Mouse (Mus musculus) liver, adult 2 months (tissue): Measurements from ENCODE around the gene Cbr1. TPM values are rescaled to one million over a fixed set of nuclear protein-coding genes. Genes with fewer than 3 reads are reported as not detected.

Experiments used
- DNase-seq: peaks from one replicate; pipeline ENCODE4 v3.0.0-alpha.2; 2011; ENCODE audit warnings: low read depth, low spot score; ENCODE audit errors: extremely low read depth
- H3K27ac ChIP-seq: fragments of 200-500 bp; replicated peaks from 2 replicates; pipeline ENCODE4 v1.5.1; 2012; ENCODE audit warnings: low read depth, mild to moderate bottlenecking, control low read depth, inconsistent platforms, low read length; ENCODE audit not compliant: insufficient read depth
- H3K27me3 ChIP-seq: fragments of 200-500 bp; 2 replicates; pipeline ENCODE4 v1.6.1; 2012; ENCODE audit warnings: mild to moderate bottlenecking, moderate library complexity, low read length, inconsistent platforms; ENCODE audit not compliant: control insufficient read depth, insufficient read depth
- H3K36me3 ChIP-seq: fragments of 200-500 bp; 2 replicates; pipeline ENCODE4 v1.6.1; 2012; ENCODE audit warnings: low read length, inconsistent platforms; ENCODE audit not compliant: control insufficient read depth, insufficient read depth
- H3K4me1 ChIP-seq: fragments of 200-500 bp; 2 replicates; pipeline ENCODE4 v1.6.1; 2011; ENCODE audit warnings: low read length; ENCODE audit not compliant: control insufficient read depth, insufficient read depth
- H3K4me3 ChIP-seq: fragments of 200-500 bp; 2 replicates; pipeline ENCODE4 v1.5.1; 2011; ENCODE audit warnings: low read depth, mild to moderate bottlenecking, control low read depth, low read length, moderate library complexity; ENCODE audit not compliant: insufficient read depth
- H3K79me2 ChIP-seq: fragments of 200-500 bp; 2 replicates; pipeline ENCODE4 v1.6.1; 2012; ENCODE audit warnings: inconsistent platforms, mild to moderate bottlenecking, low read length, moderate library complexity; ENCODE audit not compliant: control insufficient read depth, insufficient read depth
- H3K9ac ChIP-seq: fragments of 200-500 bp; 2 replicates; pipeline ENCODE4 v1.6.1; 2012; ENCODE audit warnings: low read depth, mild to moderate bottlenecking, control low read depth, inconsistent platforms, low read length
- CTCF ChIP-seq: fragments of 200-500 bp; IDR thresholded peaks from 2 replicates; pipeline ENCODE4 v1.5.1; 2011; ENCODE audit warnings: low read depth, low read length, control low read depth
- POLR2A ChIP-seq: fragments of 200-500 bp; IDR thresholded peaks from 2 replicates; pipeline ENCODE4 v1.6.1; 2011; ENCODE audit warnings: low read length, control low read depth; ENCODE audit not compliant: insufficient read depth; ENCODE audit errors: extremely low read depth
- WGBS: fragments of 180-500 bp; shearing (Covaris S2); methylation state at CpG from one replicate; pipeline ENCODE4 v1.1.7; 2018; 5-methylcytosine and 5-hydroxymethylcytosine counted together
- polyA plus RNA-seq: library from polyadenylated mRNA; depleted of rRNA; stranded (reverse); fragments of >200 nt; gene quantifications from 2 replicates; pipeline ENCODE4 v1.2.3, GENCODE M21; 2012; rRNA removed
- total RNA-seq: library from RNA; depleted of rRNA; stranded (reverse); fragments of >200 nt; gene quantifications from 2 replicates; pipeline ENCODE4 v1.2.3, GENCODE M21; 2014; rRNA removed

Gene Cbr1
- total and polyA plus RNA-seq, 2 experiments, result 126 to 194 TPM

DNA sequence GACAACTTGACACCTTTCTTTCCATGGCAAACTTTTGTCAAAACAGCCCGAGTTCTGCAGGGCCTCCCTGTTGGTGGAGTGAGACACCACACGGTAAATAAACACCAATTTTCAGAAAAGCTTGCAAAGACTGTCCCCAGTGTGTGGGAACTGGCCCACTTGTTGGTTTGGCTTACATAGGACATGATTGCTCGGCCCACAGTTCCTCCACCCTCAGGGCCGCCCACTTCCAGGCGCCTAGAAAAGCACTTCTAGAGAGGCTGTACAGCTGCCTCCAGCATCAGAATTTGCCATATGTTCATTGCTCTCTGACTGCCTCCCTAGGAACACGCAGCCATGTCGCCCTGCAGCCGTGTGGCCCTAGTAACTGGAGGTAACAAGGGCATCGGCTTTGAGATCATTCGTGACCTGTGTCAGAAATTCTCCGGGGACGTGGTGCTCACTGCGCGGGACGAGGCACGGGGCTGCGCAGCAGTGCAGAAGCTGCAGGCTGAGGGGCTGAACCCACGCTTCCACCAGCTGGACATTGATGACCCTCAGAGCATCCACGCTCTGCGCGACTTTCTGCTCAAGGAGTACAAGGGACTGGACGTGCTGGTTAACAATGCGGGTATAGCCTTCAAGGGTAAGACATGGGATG, 22.2 kb downstream of the Cbr1 start, which contains the start of gene Gm5678:
TSS of gene Gm5678 (plus strand) at position 337 of the 640 bp plus-strand sequence.
- WGBS, result 83% methylated on average over 23 of the region's 23 CpGs
- H3K9ac ChIP-seq, result no peak within 1 kb of the TSS
- TF ChIP-seq POLR2A (no peak), CTCF (no peak)
- no peaks in the 10 kb centered on the region for H3K79me2 ChIP-seq
- H3K4me3 ChIP-seq, result no peak within 1 kb of the TSS
- H3K4me1 ChIP-seq, result no peaks in the 10 kb centered on the region
- H3K36me3 ChIP-seq, result no peaks in the 10 kb centered on the region
- no peaks in the 10 kb centered on the region for H3K27me3 ChIP-seq
- no peak within 1 kb of the TSS for H3K27ac ChIP-seq
- DNase-seq, result no peak

DNA sequence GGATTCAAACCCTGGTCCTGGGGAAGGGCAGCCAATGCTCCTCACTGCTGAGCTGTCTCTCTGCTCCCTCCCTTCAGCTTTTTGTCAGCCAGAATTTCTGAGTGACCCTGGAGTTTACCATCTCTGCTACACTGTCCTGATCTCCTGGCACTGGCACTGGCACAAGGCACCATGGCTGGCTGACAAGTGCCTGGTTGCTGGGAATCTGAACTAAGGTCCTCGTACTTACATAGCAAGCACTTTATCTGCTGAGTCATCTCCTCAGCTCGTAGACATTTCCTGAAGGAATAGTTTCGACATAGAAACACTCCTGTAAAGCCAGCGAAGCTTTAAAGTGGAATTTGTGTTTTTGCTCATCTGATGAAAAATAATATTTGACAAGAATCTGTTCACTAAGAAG, 38.4 kb downstream of the Cbr1 start:
- TF ChIP-seq CTCF, result no peak
- no peak for TF ChIP-seq POLR2A
- Histone ChIP-seq H3K9ac (no peak overlapping the region), H3K4me1 (no peaks in the 10 kb centered on the region), H3K27ac (no peak overlapping the region), H3K36me3 (no peaks in the 10 kb centered on the region), H3K27me3 (no peaks in the 10 kb centered on the region), H3K4me3 (no peak overlapping the region), H3K79me2 (no peaks in the 10 kb centered on the region)
- 38% methylated on average over 4 of the region's 4 CpGs for WGBS
- DNase-seq, result peak; percentile 8

DNA sequence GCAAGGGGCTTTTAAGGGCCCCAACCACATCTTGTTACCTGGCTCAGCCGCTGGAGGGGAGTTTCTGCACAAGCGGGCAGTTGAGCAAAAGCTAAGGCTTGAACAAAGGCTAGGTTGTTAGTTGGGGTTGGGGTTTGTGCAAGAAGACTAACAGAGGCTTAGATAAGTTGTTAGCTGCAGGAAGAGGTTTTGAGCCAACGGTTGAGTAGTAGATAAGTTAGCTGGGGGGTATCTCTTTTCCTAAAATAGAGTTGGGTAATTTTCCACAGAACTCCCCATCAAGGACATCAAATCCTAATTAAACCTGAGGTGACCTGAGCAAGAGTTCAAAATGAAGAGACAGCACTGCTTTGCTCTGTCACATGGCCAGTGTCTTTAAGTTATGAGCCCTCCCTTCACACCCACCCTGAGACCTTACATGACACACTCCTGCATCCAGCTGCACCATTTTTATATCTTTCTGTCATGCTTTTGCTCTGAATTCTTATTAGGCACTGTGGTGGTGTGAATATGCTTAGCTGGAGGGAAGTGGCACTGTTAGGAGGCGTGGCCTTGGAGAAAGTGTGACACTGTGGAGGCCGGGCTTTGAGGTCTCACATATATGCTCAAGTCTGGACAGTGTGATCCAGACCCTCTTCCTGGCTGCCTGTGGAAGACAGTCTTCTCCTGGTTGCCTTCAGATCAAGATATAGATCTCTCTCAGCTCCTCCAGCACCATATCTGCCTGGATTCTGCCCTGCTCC, 43.0 kb downstream of the Cbr1 start:
- no peak for DNase-seq
- Histone ChIP-seq H3K27me3 (no peaks in the 10 kb centered on the region), H3K79me2 (no peaks in the 10 kb centered on the region), H3K9ac (no peak overlapping the region), H3K36me3 (no peaks in the 10 kb centered on the region), H3K4me3 (no peak overlapping the region), H3K27ac (no peak overlapping the region), H3K4me1 (no peaks in the 10 kb centered on the region)
- no peak for TF ChIP-seq CTCF
- TF ChIP-seq POLR2A, result no peak
- WGBS, result 77% methylated on average over 5 of the region's 5 CpGs

Other genes with a start within 250 kb of the Cbr1 start
- gene Setd4, start 1.8 kb upstream of the Cbr1 start, total RNA-seq, result 9.7 and 10.1 TPM in 2 replicates
- gene Setd4, start 1.8 kb upstream of the Cbr1 start, polyA plus RNA-seq, result 7.9 and 10.4 TPM in 2 replicates
- gene Gm5678, start 22.2 kb downstream of the Cbr1 start, total RNA-seq, result not detected in 2 replicates
- not detected in 2 replicates for gene Gm5678, start 22.2 kb downstream of the Cbr1 start, polyA plus RNA-seq
- 0.92 and 1.8 TPM in 2 replicates for gene Cbr3, start 77.4 kb downstream of the Cbr1 start, total RNA-seq
- 0.55 and 0.72 TPM in 2 replicates for gene Cbr3, start 77.4 kb downstream of the Cbr1 start, polyA plus RNA-seq
- 12.1 and 33.2 TPM in 2 replicates for gene Dop1b, start 106.1 kb downstream of the Cbr1 start, total RNA-seq
- gene Dop1b, start 106.1 kb downstream of the Cbr1 start, polyA plus RNA-seq, result 30.3 TPM in 2 replicates
- gene Morc3, start 226.3 kb downstream of the Cbr1 start, total RNA-seq, result 22.9 and 26.8 TPM in 2 replicates
- 2.7 and 3.1 TPM in 2 replicates for gene Morc3, start 226.3 kb downstream of the Cbr1 start, polyA plus RNA-seq